Mouse (Mus musculus) frontal cortex, adult 2 months (tissue): ENCODE results near the gene Pqlc3. TPM values are rescaled to one million over a fixed set of nuclear protein-coding genes. Genes with fewer than 3 reads are reported as not detected.

Source experiments
- DNase-seq, 2 experiments: peaks; one replicate each; pipeline ENCODE4 v3.0.0; 2022; ENCODE audit warnings: low spot score in 1 of 2; ENCODE audit errors: extremely low spot score in 1 of 2
- polyA plus RNA-seq: library from polyadenylated mRNA; depleted of rRNA; stranded (reverse); fragments of >200 nt; gene quantifications from 2 replicates; pipeline ENCODE4 v1.2.3, GENCODE M21; 2012; rRNA removed

Pqlc3 gene
- polyA plus RNA-seq, 1 experiment, result 1.7 TPM

GRCm38 (mm10) chr12:17011100-17011870, 11.1 kb upstream of the Pqlc3 start, which contains the start of gene 2410004P03Rik:
TSS of gene 2410004P03Rik (minus strand) at chr12:17011727.
- DNase-seq, result peak in 1 of 2 experiments; percentile 82

- no peak for DNase-seq
Measured at GRCm38 (mm10) chr12:17009466-17009865, 9.3 kb upstream of the Pqlc3 start.

- DNase-seq, result no peak
Measured at GRCm38 (mm10) chr12:17001211-17001610, 1.0 kb upstream of the Pqlc3 start.

- no peak for DNase-seq
Measured at GRCm38 (mm10) chr12:17000628-17001027, 420 bp upstream of the Pqlc3 start.

GRCm38 (mm10) chr12:16999146-16999545, 1.1 kb downstream of the Pqlc3 start:
- peak in 1 of 2 experiments; percentile 10 for DNase-seq

GRCm38 (mm10) chr12:16996886-16997462, 3.2 kb downstream of the Pqlc3 start:
- DNase-seq, result peak in 1 of 2 experiments; percentile 19

GRCm38 (mm10) chr12:16996281-16996680, 3.9 kb downstream of the Pqlc3 start:
- no peak for DNase-seq

GRCm38 (mm10) chr12:16994291-16994690, 5.9 kb downstream of the Pqlc3 start:
- DNase-seq, result no peak

GRCm38 (mm10) chr12:16992355-16992754, 7.9 kb downstream of the Pqlc3 start:
- no peak for DNase-seq

- no peak for DNase-seq
Measured at GRCm38 (mm10) chr12:16991376-16991775, 8.8 kb downstream of the Pqlc3 start.

GRCm38 (mm10) chr12:16985778-16986177, 14.4 kb downstream of the Pqlc3 start:
- no peak for DNase-seq

GRCm38 (mm10) chr12:16977120-16977519, 23.1 kb downstream of the Pqlc3 start:
- DNase-seq, result no peak

- DNase-seq, result no peak
Measured at GRCm38 (mm10) chr12:16966811-16967210, 33.4 kb downstream of the Pqlc3 start.

- no peak for DNase-seq
Measured at GRCm38 (mm10) chr12:16963354-16963753, 36.9 kb downstream of the Pqlc3 start.

- DNase-seq, result no peak
Measured at GRCm38 (mm10) chr12:16958851-16959250, 41.4 kb downstream of the Pqlc3 start.

GRCm38 (mm10) chr12:16948239-16948638, 52.0 kb downstream of the Pqlc3 start:
- no peak for DNase-seq

GRCm38 (mm10) chr12:16941976-16942375, 58.2 kb downstream of the Pqlc3 start:
- no peak for DNase-seq

Other genes starting within 250 kb of the Pqlc3 start
- gene Greb1, start 199.5 kb downstream of the Pqlc3 start, polyA plus RNA-seq, result 2.8 and 3.2 TPM in 2 replicates
- gene E2f6, start 189.4 kb downstream of the Pqlc3 start, polyA plus RNA-seq, result 37.9 and 38.1 TPM in 2 replicates
- gene Rock2, start 105.5 kb downstream of the Pqlc3 start, polyA plus RNA-seq, result 39.7 and 42.3 TPM in 2 replicates
- gene 2410004P03Rik, start 11.3 kb upstream of the Pqlc3 start, polyA plus RNA-seq, result 0.76 and 0.88 TPM in 2 replicates
- 91.9 and 94.0 TPM in 2 replicates for gene Kcnf1, start 176.5 kb upstream of the Pqlc3 start, polyA plus RNA-seq